Mouse (Mus musculus): ENCODE data around the gene Ankrd54. TPM values are rescaled to one million over a fixed set of nuclear protein-coding genes. Genes with fewer than 3 reads are reported as not detected.

Ankrd54 gene
- polyA plus RNA-seq, 1 experiment: 45.6 TPM

DNA sequence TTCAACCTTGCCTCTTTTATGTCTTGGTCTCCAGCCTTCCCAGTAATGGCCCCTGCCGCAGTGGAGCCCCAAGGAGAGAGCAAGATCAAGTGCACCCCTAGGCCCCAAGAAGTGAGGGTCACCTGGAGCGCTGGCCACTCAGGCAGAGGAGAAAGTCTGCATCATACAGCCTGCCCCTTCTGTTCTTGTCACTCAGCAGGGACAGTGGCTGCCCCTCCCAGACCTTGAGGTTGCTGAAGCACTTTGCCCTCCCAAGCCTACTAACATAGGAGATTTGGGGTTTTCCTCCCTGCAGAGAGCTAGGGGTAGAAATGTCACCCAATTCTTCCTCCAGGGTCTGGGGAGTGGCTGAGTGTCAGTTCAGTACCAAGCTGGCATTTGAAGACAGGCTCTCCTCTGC lies 10.3 kb downstream of the Ankrd54 start:
- H3K79me3 ChIP-seq (ENCODE audit: low read depth): no peaks in the 10 kb centered on the region
- no peak overlapping the region for H3K4me3 ChIP-seq (ENCODE audit: insufficient read depth, poor library complexity, severe bottlenecking)
- H3K27me3 ChIP-seq (ENCODE audit: control insufficient read depth, insufficient read depth, insufficient read length): peaks cover 5% of the 10 kb centered on the region
- no peaks in the 10 kb centered on the region for H3K79me2 ChIP-seq (ENCODE audit: control insufficient read depth, insufficient read depth)
- TF ChIP-seq MAX (IDR thresholded peaks at IDR 0.05) (no peak), CTCF (IDR thresholded peaks at IDR 0.05; ENCODE audit: control insufficient read depth, insufficient read depth, insufficient read length) (no peak)
- H3K36me3 ChIP-seq (ENCODE audit: control insufficient read depth, insufficient read depth): peaks cover 47% of the 10 kb centered on the region
- no peak overlapping the region for H3ac ChIP-seq (ENCODE audit: control insufficient read depth, insufficient read length, low read depth)

- H3ac ChIP-seq (ENCODE audit: control insufficient read depth, insufficient read length, low read depth): no peak overlapping the region
- H3K79me2 ChIP-seq (ENCODE audit: control insufficient read depth, insufficient read depth): no peaks in the 10 kb centered on the region
- H3K79me3 ChIP-seq (ENCODE audit: low read depth): no peaks in the 10 kb centered on the region
- H3K27me3 ChIP-seq (ENCODE audit: control insufficient read depth, insufficient read depth, insufficient read length): peaks cover 5% of the 10 kb centered on the region
- H3K36me3 ChIP-seq (ENCODE audit: control insufficient read depth, insufficient read depth): peaks cover 41% of the 10 kb centered on the region
- TF ChIP-seq MYOD1 (IDR thresholded peaks at IDR 0.05; ENCODE audit: control insufficient read depth, insufficient read length, low read depth): no peak
- H3K4me3 ChIP-seq (ENCODE audit: insufficient read depth, poor library complexity, severe bottlenecking): no peak overlapping the region
These were observed 11.0 kb downstream of the Ankrd54 start for GRCm38 (mm10) chr15:79051461-79052360.

- Histone ChIP-seq H3K79me3 (ENCODE audit: low read depth) (no peaks in the 10 kb centered on the region), H3K27me3 (ENCODE audit: control insufficient read depth, insufficient read depth, insufficient read length) (peaks cover 5% of the 10 kb centered on the region), H3K79me2 (ENCODE audit: control insufficient read depth, insufficient read depth) (no peaks in the 10 kb centered on the region), H3K4me3 (ENCODE audit: insufficient read depth, poor library complexity, severe bottlenecking) (no peak overlapping the region), H3K36me3 (ENCODE audit: control insufficient read depth, insufficient read depth) (peaks cover 34% of the 10 kb centered on the region), H3ac (ENCODE audit: control insufficient read depth, insufficient read length, low read depth) (no peak overlapping the region)
- TF ChIP-seq CEBPB (IDR thresholded peaks at IDR 0.05; ENCODE audit: low read depth) (no peak), CTCF (IDR thresholded peaks at IDR 0.05; ENCODE audit: control insufficient read depth, insufficient read depth, insufficient read length) (no peak), MYOG (IDR thresholded peaks at IDR 0.05; ENCODE audit: control insufficient read depth, extremely low read depth, insufficient read length) (no peak)
These were observed 11.7 kb downstream of the Ankrd54 start for GRCm38 (mm10) chr15:79050964-79051363.

DNA sequence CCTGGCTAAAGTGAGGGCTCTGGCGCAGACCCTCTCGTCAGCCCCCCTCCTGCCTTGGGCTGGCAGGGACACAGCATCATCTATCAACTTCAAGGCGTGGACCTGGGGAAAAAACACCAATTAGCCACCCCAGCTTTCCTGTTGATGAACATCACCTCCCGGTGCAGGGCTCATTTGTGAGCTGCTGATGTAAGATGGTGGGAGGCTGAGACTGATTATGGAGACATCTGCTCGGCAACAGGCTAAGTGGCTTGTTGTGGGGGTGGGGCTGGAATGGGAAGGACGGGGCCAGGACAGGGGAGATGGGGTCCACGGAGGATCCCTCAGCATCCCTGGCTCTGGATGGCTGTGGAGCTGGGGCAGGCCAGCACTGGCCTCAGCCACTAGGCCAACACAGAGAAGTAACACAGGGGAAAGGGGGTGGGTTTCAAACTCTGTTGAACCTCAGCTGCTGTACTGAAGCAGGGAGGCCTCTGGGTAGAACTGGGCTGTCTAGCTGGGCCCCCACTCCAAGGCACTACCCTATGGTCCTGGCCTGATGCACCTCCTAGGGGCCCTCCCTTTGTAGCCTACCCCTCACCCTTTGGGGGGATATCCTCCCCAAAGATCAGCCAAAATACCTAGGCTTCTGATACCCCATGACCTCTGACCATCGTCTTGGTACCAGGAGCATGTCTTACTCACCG lies 12.4 kb downstream of the Ankrd54 start:
- H3K27me3 ChIP-seq (ENCODE audit: control insufficient read depth, insufficient read depth, insufficient read length): peaks cover 9% of the 10 kb centered on the region
- no peaks in the 10 kb centered on the region for H3K79me3 ChIP-seq (ENCODE audit: low read depth)
- no peaks in the 10 kb centered on the region for H3K79me2 ChIP-seq (ENCODE audit: control insufficient read depth, insufficient read depth)
- TF ChIP-seq FOSL1 (IDR thresholded peaks at IDR 0.05; ENCODE audit: insufficient read depth, low read length, poor library complexity, severe bottlenecking) (no peak), USF1 (IDR thresholded peaks at IDR 0.05; ENCODE audit: low read depth) (no peak), CEBPB (IDR thresholded peaks at IDR 0.05; ENCODE audit: low read depth) (no peak), MAX (IDR thresholded peaks at IDR 0.05) (no peak), MYOD1 (IDR thresholded peaks at IDR 0.05; ENCODE audit: control insufficient read depth, insufficient read length, low read depth) (no peak), CTCF (IDR thresholded peaks at IDR 0.05; ENCODE audit: control insufficient read depth, insufficient read depth, insufficient read length) (no peak)
- peaks cover 29% of the 10 kb centered on the region for H3K36me3 ChIP-seq (ENCODE audit: control insufficient read depth, insufficient read depth)
- no peak overlapping the region for H3ac ChIP-seq (ENCODE audit: control insufficient read depth, insufficient read length, low read depth)
- H3K4me3 ChIP-seq (ENCODE audit: insufficient read depth, poor library complexity, severe bottlenecking): no peak overlapping the region

GRCm38 (mm10) chr15:79048186-79048585 lies 14.5 kb downstream of the Ankrd54 start:
- H3ac ChIP-seq (ENCODE audit: control insufficient read depth, insufficient read length, low read depth): no peak overlapping the region
- no peaks in the 10 kb centered on the region for H3K79me2 ChIP-seq (ENCODE audit: control insufficient read depth, insufficient read depth)
- H3K36me3 ChIP-seq (ENCODE audit: control insufficient read depth, insufficient read depth): peaks cover 8% of the 10 kb centered on the region
- no peak for TF ChIP-seq FOSL1 (IDR thresholded peaks at IDR 0.05; ENCODE audit: insufficient read depth, low read length, poor library complexity, severe bottlenecking)
- TF ChIP-seq CEBPB (IDR thresholded peaks at IDR 0.05; ENCODE audit: low read depth): no peak
- no peak for TF ChIP-seq MAX (IDR thresholded peaks at IDR 0.05)
- no peak for TF ChIP-seq MYOG (IDR thresholded peaks at IDR 0.05; ENCODE audit: control insufficient read depth, extremely low read depth, insufficient read length)
- TF ChIP-seq CTCF (IDR thresholded peaks at IDR 0.05; ENCODE audit: control insufficient read depth, insufficient read depth, insufficient read length): no peak
- TF ChIP-seq MYOD1 (IDR thresholded peaks at IDR 0.05; ENCODE audit: control insufficient read depth, insufficient read length, low read depth): no peak
- H3K79me3 ChIP-seq (ENCODE audit: low read depth): no peaks in the 10 kb centered on the region
- peaks cover 24% of the 10 kb centered on the region for H3K27me3 ChIP-seq (ENCODE audit: control insufficient read depth, insufficient read depth, insufficient read length)
- H3K4me3 ChIP-seq (ENCODE audit: insufficient read depth, poor library complexity, severe bottlenecking): no peak overlapping the region

GRCm38 (mm10) chr15:79044837-79045236 lies 17.9 kb downstream of the Ankrd54 start:
- H3K36me3 ChIP-seq (ENCODE audit: control insufficient read depth, insufficient read depth): no peaks in the 10 kb centered on the region
- TF ChIP-seq CTCF (IDR thresholded peaks at IDR 0.05; ENCODE audit: control insufficient read depth, insufficient read depth, insufficient read length) (no peak), CEBPB (IDR thresholded peaks at IDR 0.05; ENCODE audit: low read depth) (no peak), MYOD1 (IDR thresholded peaks at IDR 0.05; ENCODE audit: control insufficient read depth, insufficient read length, low read depth) (peak; percentile 15), FOSL1 (IDR thresholded peaks at IDR 0.05; ENCODE audit: insufficient read depth, low read length, poor library complexity, severe bottlenecking) (no peak), MAX (IDR thresholded peaks at IDR 0.05) (no peak), MYOG (IDR thresholded peaks at IDR 0.05; ENCODE audit: control insufficient read depth, extremely low read depth, insufficient read length) (no peak), USF1 (IDR thresholded peaks at IDR 0.05; ENCODE audit: low read depth) (no peak)
- H3K79me3 ChIP-seq (ENCODE audit: low read depth): no peaks in the 10 kb centered on the region
- H3K79me2 ChIP-seq (ENCODE audit: control insufficient read depth, insufficient read depth): no peaks in the 10 kb centered on the region
- H3ac ChIP-seq (ENCODE audit: control insufficient read depth, insufficient read length, low read depth): no peak overlapping the region
- peaks cover 51% of the 10 kb centered on the region for H3K27me3 ChIP-seq (ENCODE audit: control insufficient read depth, insufficient read depth, insufficient read length)
- no peak overlapping the region for H3K4me3 ChIP-seq (ENCODE audit: insufficient read depth, poor library complexity, severe bottlenecking)
